Mouse (Mus musculus) retina, embryonic 14.5 days (tissue): ENCODE measurements at regions not wholly inside any gene's neighbourhood (a gene's known extent, or its start where the extent isn't known, plus 50 kb on each side); places are given as distances from the start of the nearest gene placed in this dataset.
"Not testable (repeated sequence)": the region's sequence is repeated elsewhere in the genome, so short reads cannot be mapped to it uniquely, and the experiment has no call there.

Experiments
- DNase-seq: peaks from one replicate; pipeline ENCODE4 v3.0.0-alpha.2; 2015; ENCODE audit warnings: low spot score

DNA sequence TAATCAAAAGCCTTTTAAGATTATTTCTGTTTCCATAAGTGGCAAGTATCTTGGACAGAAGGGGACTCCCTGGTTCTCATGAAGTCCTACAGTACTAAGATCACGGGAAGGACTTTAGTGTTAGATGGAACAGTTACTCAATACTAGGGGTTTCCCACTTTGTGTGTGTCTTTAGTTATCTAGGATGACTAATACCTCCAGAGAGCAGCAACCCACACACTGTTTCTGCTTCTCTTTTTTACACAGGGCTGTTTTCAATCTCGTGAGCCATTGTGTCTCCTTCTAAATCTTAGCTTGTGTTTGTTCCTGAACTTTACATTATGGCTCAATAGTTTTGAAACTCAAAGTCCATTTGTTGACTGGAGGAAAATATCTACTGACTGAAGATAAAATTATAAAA lies 496.5 kb upstream of the Impg1 start:
- DNase-seq, result no peak

DNA sequence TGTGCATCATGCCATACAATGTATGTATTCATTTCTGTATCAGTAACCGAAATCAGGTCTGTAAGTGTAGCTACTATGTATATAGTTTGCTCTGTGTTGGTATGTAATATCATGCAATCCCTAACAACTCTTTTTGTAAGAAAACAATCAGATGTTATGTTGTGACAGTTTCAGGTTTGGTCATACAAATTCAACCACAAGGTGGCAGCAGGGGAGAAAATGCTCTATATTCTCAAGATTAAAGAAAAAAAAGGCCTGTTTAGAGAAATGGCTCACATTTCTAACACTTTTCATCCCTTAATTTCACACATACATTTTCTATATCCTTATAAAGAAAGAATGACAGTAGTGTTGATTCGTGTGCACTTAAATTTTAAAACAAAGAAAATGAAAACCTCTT lies 477.7 kb upstream of the Impg1 start:
- DNase-seq, result peak; percentile 67

DNA sequence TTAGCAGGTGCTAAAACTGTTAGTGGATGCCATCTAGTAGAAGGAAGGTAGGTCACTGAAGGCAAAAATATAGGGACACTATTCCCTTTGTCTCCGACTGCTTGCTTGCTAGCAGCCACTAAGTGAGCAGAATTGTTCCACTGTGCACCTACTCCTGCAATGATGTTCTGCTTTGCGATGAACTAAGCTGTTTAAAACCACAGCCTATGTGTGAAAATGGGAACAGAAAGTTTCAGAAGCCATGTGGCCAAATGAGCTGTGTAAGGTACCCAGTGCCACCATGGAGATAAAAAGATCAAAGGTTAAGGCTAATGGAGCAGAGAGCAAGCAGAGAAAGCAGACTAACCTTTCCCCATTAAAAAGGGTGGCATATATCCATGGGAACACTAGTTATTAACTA lies 476.1 kb upstream of the Impg1 start:
- no peak for DNase-seq

DNA sequence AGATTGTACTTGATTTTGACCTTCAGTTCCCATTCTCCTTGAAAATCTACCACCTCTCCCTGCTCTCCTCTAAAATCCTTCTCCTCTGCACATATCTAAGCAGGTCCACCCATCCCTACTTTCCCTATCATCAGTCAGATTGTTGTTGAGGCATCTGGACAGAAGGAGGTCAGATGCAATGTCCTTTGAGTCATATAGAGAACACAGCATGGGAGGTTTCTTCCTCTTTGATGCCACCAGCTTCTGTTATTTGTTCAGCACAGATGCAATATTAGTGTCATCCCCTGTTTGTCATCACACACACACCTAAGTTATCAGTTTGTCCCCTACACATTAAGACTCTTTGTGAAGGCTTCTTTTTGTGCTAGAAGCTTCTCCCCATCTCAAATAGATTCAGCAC lies 473.0 kb upstream of the Impg1 start:
- no peak for DNase-seq

DNA sequence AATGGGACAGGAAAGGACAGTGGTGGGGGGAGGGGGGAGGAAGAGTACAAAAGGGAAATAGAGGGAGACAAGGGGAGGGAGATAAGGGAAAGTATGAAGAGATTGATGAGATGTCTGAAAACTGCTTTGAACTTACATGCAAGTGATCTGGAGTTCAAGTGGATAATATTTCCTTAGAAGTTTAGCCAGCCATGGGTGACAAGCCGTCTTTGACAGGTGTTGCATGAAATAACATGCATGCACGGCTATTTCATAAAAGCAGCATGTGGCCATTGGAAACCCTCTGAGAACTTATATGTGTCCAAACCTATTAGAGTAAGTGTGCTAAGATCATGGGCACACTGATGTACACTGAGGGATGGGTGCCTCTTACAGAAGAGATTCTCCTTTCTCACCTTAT lies 465.3 kb upstream of the Impg1 start:
- DNase-seq, result peak; percentile 45

DNA sequence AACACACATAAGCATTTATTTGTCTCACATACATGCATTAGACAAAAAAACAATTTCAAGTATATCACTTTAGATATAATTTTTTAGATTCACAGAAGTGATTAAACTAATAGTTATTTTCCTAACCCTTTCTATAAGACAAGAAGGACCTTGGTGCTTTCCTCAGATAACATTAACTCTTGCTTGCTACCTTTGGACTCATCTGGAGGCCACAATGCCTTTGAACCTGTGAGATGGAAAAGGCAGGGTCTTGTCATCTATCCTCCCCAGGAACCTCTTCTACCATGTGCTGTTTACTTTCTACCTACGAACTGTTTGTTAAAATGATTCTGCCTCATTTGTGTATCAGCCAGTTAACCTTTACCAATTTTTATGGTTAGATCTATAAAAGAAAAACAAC lies 455.0 kb upstream of the Impg1 start:
- DNase-seq, result no peak

DNA sequence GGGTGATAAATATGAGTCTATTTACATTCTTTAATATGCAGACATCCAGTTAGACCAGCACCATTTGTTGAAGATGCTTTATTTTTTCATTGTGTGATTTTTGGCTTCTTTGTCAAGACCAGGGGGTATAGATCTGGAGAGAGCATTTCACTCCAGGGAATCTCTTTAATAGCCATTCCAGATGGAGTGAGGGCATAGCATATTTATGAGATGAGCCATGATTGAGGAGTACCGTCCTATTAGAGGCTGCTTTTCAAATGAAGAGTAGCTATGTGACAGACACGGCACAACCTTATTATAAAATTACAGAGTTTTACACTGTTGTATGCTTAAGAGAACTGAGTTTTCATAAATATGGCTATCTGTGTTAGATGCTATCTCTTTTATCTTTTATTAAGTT lies 448.6 kb upstream of the Impg1 start:
- no peak for DNase-seq

DNA sequence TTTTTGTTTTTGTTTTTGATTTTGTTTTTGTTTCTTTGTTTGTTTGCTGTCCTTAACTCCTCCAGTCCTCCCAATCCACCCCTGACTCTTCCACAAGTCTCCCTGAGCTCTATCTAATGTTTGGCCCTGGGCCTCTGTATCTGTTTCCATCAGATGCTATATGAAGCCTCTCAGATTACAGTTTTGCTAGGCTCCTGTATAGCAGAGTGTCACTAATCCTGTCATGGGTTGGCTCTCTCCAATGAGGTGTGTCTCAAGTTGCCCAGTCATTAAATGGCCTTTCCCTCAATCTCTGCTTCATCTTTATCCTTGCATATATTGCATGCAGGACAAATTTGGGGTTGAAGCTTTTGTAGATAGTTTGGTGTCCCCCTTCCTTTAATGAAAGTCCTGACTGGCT lies 446.9 kb upstream of the Impg1 start:
- DNase-seq, result no peak

DNA sequence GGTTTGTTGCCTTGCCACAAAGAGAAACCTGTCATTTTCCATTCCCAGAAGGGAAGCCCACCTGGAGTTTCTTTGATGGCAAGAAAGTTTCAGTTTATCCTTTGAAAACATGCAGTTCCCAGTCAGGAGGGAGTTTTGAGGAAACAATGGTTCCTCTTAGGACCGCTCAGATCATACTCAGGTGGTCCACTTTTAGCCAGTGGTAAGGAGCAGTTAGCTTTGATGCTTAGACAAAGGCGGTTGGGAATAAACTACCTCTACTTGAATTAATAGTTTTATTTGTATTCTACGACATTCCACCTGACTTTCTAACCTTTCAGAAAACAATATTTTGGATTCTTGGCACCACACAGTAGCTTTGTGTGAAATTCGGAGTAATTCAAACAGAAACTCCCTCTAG lies 401.5 kb upstream of the Impg1 start:
- no peak for DNase-seq

DNA sequence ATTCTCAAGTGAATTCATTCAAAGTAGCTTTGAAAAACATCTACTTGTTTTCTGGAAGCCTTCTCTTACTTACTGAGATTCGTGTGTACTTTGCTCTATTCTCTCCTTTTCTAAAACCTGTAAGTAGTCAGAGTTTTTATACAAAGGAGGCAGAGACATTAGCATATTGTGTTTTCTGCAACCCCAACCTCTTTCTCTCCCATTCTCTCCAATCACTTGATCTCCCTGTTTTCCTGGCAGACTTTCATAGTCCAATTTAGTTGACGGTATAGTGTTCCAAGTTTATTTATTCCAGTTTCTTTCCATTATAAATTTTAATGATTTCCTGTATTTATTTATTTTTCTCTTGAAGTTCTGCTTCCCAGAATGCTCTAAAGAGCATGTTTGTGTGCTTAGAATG lies 393.7 kb upstream of the Impg1 start:
- no peak for DNase-seq

DNA sequence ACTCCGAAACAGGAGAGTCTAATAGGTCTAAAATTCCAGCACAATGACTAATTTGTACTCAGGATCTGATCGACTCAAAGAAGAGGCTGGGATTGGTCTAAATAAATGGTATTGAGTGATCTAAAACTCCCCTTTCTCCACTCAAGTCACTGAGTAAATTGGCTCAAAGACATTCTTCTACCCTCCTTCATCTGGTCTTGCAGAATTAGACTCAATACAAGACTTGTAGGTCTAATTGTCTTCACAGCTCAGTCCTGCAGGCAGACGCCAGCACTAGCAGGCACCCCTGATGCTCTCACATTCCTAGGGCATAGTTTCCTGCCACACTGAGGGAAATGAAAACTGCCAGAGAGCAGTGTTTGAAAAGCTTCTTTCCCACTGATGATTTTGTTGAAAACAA lies 382.9 kb upstream of the Impg1 start:
- DNase-seq, result no peak

DNA sequence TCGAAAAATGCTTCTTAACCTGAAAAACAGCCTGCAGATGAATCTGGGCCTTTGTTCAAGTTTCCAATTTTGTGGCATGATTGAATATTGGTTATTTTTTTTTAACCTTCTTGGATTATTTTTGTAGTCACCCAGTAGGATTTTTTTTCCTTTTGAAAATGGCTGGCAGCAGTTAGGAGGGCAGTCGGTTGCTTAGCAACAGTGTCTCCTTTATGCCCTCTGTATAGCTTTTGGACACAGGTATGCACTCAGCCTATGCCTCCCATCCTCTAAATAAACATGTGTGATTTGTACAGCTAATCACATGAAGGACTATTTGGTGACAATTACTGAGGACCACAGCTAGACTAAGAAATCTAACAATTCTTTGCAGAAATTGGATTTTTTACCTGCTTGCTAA lies 367.5 kb upstream of the Impg1 start:
- DNase-seq, result no peak

DNA sequence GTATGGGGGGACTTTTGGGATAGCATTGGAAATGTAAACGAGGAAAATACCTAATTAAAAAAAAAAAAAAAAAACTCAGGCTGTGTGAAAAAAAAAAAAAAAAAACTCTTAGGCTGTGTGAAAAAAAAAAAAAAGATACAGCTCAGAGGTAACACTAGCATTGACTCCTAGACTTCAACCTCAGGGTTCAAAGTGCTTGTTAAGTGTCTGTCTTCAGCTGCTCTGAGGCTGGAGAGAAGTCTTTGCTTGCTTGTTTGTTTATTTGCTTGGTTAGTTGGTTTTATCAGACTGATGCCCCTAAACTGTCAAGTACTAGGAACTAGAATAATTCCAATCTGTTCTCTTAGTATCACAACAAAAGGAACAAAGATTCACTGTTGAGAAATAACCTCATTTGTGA lies 360.1 kb upstream of the Impg1 start:
- DNase-seq, result no peak

DNA sequence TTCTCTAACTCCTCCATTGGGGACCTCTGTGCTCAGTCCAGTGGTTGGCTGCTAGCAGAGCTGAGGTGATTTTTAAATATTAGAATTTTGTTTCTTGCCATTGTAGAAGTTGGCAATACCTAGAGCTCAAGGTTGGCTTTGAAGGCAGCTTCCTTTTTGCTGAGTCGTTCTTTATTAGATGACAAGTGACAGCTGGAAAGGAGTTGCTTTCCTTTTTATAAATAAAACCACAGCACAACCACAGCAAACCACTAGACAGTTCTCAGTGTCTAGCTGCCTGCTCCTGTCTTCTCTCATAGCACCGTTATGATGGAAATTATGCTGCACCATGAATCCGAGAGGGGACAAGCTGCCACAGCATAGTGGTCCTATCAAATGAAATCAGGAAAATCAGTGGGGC lies 354.8 kb upstream of the Impg1 start:
- no peak for DNase-seq

DNA sequence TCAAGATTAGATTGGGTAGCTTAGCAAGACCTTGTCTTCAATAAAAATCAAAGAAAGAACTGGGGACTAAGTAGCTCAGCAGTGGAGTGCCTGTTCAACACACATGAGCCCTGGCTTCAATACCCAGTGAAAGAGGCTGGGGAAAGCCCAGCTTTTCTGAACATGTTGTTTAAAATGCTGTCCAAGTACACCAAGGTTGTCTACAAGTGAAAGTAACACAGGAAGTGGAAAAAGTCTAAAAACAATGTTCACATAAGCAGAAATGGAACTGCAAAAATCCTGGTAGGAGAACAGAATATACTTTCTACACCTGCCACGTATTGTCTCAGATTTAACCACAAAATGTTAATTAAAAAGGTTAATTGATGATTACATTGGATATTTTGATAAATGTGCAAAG lies 353.8 kb upstream of the Impg1 start:
- DNase-seq, result no peak

DNA sequence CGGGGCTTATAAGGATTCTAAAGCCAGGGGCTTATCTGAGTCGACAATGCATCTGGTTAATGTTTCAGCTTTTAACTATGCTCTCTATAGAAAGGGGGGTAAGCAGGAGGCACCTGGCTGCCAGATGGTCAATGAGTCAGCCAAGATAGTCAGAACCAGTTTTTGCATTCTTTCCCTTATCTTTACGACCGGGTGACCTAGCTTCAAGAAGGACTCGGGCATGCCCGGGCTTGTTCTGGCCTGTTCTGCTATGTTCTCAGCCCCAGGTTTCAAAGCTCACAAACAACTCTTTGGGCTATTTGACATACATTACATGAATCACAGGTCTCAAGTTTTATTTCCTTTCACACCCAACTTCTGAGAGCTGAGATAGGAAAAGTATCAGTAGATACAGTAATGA lies 348.6 kb upstream of the Impg1 start:
- not testable (repeated sequence) for DNase-seq

DNA sequence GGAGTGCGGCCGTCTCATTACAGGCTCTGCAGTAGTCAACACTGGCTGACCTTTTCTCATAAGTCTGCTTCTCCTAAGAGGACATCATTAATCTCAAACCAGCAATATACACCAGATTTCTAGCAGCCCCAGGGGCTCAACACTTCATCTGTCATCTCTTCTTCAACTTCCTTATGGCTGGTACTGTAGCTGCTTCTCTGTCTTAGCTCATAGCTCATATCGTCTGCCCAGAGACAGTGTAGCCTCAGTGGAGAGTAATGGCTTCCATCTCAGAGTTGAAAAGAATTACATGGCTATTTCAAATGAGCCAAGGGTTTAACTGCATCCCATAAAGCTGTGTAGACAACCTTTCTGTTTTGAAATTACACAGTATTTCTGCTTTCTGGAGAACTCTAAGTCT lies 326.2 kb upstream of the Impg1 start:
- no peak for DNase-seq

DNA sequence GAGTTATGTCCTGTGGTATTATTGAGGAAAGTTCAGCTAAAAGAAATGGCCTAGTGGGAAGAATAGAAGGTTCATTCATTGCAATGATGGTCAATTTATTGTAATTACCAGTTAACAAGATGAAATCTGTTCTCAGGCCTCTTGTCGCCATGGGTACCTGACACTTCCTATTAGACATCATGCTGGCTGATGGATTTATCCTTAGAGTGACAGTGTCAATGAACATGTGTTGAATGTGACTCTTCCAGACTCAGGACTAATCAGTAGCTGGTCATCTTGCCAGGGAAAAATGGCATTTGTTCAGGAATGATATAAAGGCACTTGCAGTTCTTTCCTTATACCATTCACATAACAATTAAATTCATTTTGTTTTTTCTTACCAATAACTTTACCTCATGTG lies 309.3 kb upstream of the Impg1 start:
- DNase-seq, result peak; percentile 92

DNA sequence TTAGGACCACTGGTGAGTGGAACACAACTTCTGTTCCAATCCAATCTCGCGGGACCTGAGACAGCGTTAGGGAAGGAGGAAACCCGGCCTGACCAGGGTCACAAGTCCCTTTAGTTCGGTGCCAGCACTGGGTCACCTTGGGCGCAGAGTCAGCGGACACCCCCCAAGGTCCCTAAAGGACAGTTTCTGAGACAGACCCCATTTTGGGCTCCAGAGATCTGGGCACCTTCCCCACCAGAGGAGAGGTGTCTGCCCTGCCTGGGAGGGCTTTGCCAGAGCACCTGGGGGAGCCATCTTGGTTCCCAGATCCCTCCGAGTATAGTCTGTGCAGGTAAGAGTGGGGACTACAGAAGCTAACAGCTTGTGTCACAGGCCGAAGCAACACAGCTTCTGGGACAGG lies 270.5 kb upstream of the Impg1 start:
- DNase-seq, result not testable (repeated sequence)

DNA sequence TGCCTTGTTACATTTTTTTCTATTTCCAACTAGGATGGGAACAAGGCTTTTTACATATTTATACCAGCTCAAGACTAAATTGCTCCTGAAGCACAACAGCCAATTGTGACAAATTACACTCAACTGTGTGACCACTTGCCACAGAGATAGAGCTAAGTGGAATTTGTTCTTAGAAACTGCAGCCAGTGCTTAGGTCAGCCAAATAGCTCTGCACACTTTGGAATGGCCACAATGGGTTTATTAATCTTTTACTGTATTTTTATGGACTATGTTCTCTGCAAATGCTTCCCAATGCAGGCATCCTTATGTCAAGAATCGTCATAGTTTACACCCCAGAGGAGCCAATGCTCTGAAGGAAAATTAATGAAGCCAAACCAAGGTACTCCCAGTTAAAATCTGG lies 267.7 kb upstream of the Impg1 start:
- no peak for DNase-seq

DNA sequence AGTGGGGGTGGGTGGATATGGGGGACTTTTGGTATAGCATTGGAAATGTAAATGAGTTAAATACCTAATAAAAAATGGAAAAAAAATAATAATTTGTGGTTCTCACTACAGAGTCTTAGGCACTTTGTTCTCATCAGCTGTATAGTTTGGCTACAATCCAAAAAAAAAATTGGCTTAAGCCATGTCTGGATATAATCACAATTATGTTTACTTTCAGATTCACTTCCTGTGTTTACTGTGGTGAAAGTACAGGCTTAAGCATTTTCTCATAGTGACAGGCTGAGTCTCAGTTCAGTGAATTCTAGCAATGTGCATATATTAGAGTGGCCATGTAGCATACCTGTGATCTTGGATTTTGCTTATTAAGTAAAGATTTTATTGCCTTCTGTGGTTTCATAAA lies 258.4 kb upstream of the Impg1 start:
- DNase-seq, result no peak

DNA sequence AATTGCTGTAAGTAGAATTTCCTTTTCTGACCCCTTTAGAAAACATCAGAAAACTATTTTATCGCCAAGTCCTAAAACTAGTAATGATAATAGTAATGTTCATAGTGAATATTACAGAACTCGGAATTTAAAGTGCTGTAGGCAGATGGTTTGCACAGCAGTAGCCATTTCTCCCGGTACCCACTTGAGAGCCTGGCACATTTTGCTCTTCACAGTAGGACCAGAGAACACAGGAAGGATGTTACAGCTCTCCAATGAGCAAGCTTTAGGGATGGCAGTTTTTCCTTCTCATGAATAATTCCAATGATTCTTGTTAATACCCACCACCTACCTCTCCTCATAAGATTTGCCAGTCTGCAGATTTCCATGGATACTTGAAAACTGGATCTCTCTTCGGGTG lies 253.2 kb upstream of the Impg1 start:
- DNase-seq, result no peak

DNA sequence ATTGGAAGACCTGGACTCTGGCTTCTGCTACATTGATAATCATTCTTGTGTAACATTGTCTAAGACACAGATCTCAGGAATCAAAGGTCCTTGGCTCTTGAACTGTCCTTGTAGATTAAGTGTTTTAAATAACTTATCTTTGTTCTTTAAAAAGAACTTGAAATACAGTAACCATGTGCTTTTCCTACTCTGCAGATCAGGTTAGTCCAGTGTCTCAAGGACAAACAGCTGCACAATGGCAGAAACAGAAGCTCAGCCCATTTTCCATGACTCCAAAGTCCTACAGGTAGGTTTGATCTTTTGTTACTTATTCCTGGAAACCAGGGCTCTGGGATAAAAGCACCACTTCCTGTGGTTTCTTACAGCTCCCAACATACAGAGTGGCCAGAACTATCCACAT lies 244.5 kb upstream of the Impg1 start:
- DNase-seq, result no peak

DNA sequence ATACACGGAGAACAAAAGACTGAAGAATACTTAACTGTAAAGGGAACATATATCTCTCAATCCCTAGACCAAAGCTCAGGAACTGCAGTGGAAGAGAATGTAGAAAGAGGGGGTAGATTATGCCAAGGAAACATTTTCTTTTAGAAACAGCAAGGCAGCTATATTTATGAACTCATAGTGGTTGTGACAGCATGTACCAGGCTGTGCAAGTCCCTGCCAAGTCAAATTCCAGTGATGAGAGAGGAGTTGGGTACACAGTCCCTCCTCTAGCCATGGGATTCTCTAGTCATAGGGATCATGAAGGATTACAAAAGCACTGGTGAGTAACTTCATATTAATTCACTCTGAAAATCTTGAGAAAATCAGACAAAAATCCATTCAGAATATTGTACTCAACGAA lies 240.0 kb upstream of the Impg1 start:
- no peak for DNase-seq

DNA sequence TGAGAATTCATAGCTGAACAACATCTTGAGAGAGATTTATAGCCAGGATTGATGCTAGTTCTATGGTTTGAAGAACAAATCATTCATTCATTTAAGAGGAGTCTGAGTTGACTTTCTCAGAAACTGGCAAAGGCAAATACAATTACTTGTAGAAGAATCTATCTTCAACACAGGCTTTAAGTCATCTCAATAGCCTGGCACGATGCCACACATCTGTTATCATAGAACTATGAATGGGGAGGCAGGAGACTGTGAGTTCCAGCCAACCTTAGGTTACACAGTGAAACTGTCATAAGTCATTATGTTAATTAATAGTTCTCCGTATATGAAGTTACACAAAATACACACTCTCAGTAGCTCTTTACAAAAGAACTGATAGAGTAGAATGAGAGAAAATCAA lies 231.9 kb upstream of the Impg1 start:
- DNase-seq, result no peak
